Mouse (Mus musculus) kidney, adult 8-10 months (tissue): ENCODE measurements around the gene Magi2.

Experiments used
- DNase-seq, 2 experiments: peaks; one replicate each; pipeline ENCODE4 v3.0.0; 2022

The Magi2 gene

GRCm38 (mm10) chr5:19779224-19779623 lies 552.4 kb downstream of the Magi2 start:
- DNase-seq, result no peak

GRCm38 (mm10) chr5:19780076-19780475 lies 553.2 kb downstream of the Magi2 start:
- no peak for DNase-seq

- DNase-seq, result peak; percentile 6 to 9
Observed at GRCm38 (mm10) chr5:19785320-19785719, 558.5 kb downstream of the Magi2 start.

GRCm38 (mm10) chr5:19787522-19788144 lies 560.8 kb downstream of the Magi2 start:
- DNase-seq, result no peak

- no peak for DNase-seq
Observed at GRCm38 (mm10) chr5:19803052-19803769, 576.4 kb downstream of the Magi2 start.

GRCm38 (mm10) chr5:19822502-19822901 lies 595.7 kb downstream of the Magi2 start:
- DNase-seq, result no peak

GRCm38 (mm10) chr5:19825943-19826342 lies 599.1 kb downstream of the Magi2 start:
- DNase-seq, result peak in 1 of 2 experiments; percentile 8

- peak; percentile 8 to 29 for DNase-seq
Observed at GRCm38 (mm10) chr5:19829341-19829740, 602.5 kb downstream of the Magi2 start.

GRCm38 (mm10) chr5:19862854-19863253 lies 636.0 kb downstream of the Magi2 start:
- DNase-seq, result no peak

GRCm38 (mm10) chr5:19870406-19870805 lies 643.6 kb downstream of the Magi2 start:
- no peak for DNase-seq

- DNase-seq, result no peak
Observed at GRCm38 (mm10) chr5:19891693-19892092, 664.9 kb downstream of the Magi2 start.

GRCm38 (mm10) chr5:19895893-19896292 lies 669.1 kb downstream of the Magi2 start:
- no peak for DNase-seq

- DNase-seq, result no peak
Observed at GRCm38 (mm10) chr5:19901625-19902024, 674.8 kb downstream of the Magi2 start.

GRCm38 (mm10) chr5:19906636-19907035 lies 679.8 kb downstream of the Magi2 start:
- DNase-seq, result no peak

GRCm38 (mm10) chr5:19907381-19907982 lies 680.6 kb downstream of the Magi2 start:
- DNase-seq, result no peak

GRCm38 (mm10) chr5:19907983-19908705 lies 681.3 kb downstream of the Magi2 start:
- no peak for DNase-seq

- no peak for DNase-seq
Observed at GRCm38 (mm10) chr5:19908706-19909060, 681.8 kb downstream of the Magi2 start.

GRCm38 (mm10) chr5:19909071-19909470 lies 682.2 kb downstream of the Magi2 start:
- DNase-seq, result no peak

- DNase-seq, result no peak
Observed at GRCm38 (mm10) chr5:19909664-19910063, 682.8 kb downstream of the Magi2 start.

- no peak for DNase-seq
Observed at GRCm38 (mm10) chr5:19932102-19932501, 705.3 kb downstream of the Magi2 start.

GRCm38 (mm10) chr5:19933190-19933589 lies 706.4 kb downstream of the Magi2 start:
- DNase-seq, result peak; percentile 60 to 76

GRCm38 (mm10) chr5:19951102-19951501 lies 724.3 kb downstream of the Magi2 start:
- DNase-seq, result no peak

GRCm38 (mm10) chr5:19964113-19964512 lies 737.3 kb downstream of the Magi2 start:
- no peak for DNase-seq

GRCm38 (mm10) chr5:19972736-19973135 lies 745.9 kb downstream of the Magi2 start:
- DNase-seq, result no peak
